ENCODE assay signal across 16 mouse cellular contexts in the genomic region with DNA sequence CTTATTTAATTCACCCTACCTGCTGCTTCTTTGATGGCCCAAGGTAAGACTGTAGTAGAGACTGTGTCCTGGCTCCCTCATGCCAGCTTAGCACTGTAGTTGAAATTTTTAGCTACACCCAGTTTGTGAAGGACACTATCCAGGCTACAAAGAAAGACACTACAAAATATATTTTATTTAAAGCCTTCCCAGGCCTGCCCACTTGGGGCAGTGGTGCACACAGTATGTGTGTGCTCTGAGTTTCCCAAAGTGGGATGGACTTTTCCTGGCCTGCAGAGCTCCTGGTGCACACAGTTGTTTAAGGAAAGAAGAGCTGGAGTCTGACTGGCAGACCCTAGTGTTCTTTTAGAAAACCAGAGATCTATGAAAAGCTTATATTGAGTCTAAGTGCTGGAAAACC. TPM values are rescaled to one million over a fixed set of nuclear protein-coding genes. Genes with fewer than 3 reads are reported as not detected.
DNase-seq lines count a peak whose midpoint lies in the region; ATAC-seq and TF ChIP-seq lines count a peak whose summit lies in the region.
"Had no signal": no experiment of that assay in that cellular context is flagged by ENCODE, and none has a peak within 500 bp of the region (broad histone marks: within the 10 kb centered on the region; RNA-seq: fewer than 3 reads in every experiment).

No protein-coding gene starts in this region.

- H3K4me3 ChIP-seq in embryonic facial prominence, embryonic 11.5 days (ENCODE audit: low read depth, low read length) = no peak overlapping the region
- no peak overlapping the region for H3K4me3 ChIP-seq in embryonic facial prominence, embryonic 10.5 days
- no peak overlapping the region for H3K4me3 ChIP-seq in layer of hippocampus, adult 2 months
- H3K4me3 ChIP-seq: embryonic facial prominence, embryonic 15.5 days had no signal

- no peaks in the 10 kb centered on the region for H3K9me3 ChIP-seq in embryonic facial prominence, embryonic 11.5 days (replicated peaks; ENCODE audit: control insufficient read depth, low read length)
- H3K9me3 ChIP-seq in embryonic facial prominence, embryonic 10.5 days = no peaks in the 10 kb centered on the region
- H3K9me3 ChIP-seq: embryonic facial prominence, embryonic 15.5 days had no signal

- no peak overlapping the region for H3K9ac ChIP-seq in embryonic facial prominence, embryonic 11.5 days (replicated peaks; ENCODE audit: low read length)
- H3K9ac ChIP-seq: embryonic facial prominence, embryonic 15.5 days had no signal

- H3K4me1 ChIP-seq in embryonic facial prominence, embryonic 11.5 days (ENCODE audit: control insufficient read depth, insufficient read depth, low read length) = no peaks in the 10 kb centered on the region
- no peaks in the 10 kb centered on the region for H3K4me1 ChIP-seq in embryonic facial prominence, embryonic 10.5 days
- H3K4me1 ChIP-seq: embryonic facial prominence, embryonic 15.5 days had no signal

- H3K36me3 ChIP-seq in embryonic facial prominence, embryonic 11.5 days (replicated peaks; ENCODE audit: control insufficient read depth, insufficient read depth, low read depth, low read length) = no peaks in the 10 kb centered on the region
- no peaks in the 10 kb centered on the region for H3K36me3 ChIP-seq in embryonic facial prominence, embryonic 10.5 days (replicated peaks)
- H3K36me3 ChIP-seq: embryonic facial prominence, embryonic 15.5 days had no signal

- H3K27me3 ChIP-seq in embryonic facial prominence, embryonic 11.5 days (ENCODE audit: control insufficient read depth, insufficient read depth, low read length) = no peaks in the 10 kb centered on the region
- H3K27me3 ChIP-seq in embryonic facial prominence, embryonic 10.5 days (replicated peaks; ENCODE audit: low read depth, poor library complexity, severe bottlenecking) = no peaks in the 10 kb centered on the region
- H3K27me3 ChIP-seq: embryonic facial prominence, embryonic 15.5 days had no signal

- peak; percentile 21 for DNase-seq in embryonic facial prominence, embryonic 11.5 days (ENCODE audit: low spot score)
- no peak for DNase-seq in embryonic facial prominence, embryonic 10.5 days (ENCODE audit: low spot score)
- DNase-seq in layer of hippocampus, adult 2 months (ENCODE audit: low spot score in 2 of 2) = no peak
- DNase-seq in layer of hippocampus, adult 11-12 months (ENCODE audit: low spot score) = no peak
- peak; percentile 50 for DNase-seq in ES-CJ7 (ENCODE audit: low read depth, low spot score)
- DNase-seq in brain, embryonic 14.5 days (ENCODE audit: low read depth) = no peak
- no peak for DNase-seq in urinary bladder, adult 18-20 months (ENCODE audit: low spot score in 2 of 2)
- no peak for DNase-seq in adrenal gland, adult (ENCODE audit: inconsistent age in 2 of 2, low spot score in 1 of 2)
- DNase-seq: kidney, adult 11 months; thymus, postnatal 25 days had no signal

- no peak overlapping the region for H3K27ac ChIP-seq in embryonic facial prominence, embryonic 11.5 days (replicated peaks; ENCODE audit: low read depth, low read length)
- no peak overlapping the region for H3K27ac ChIP-seq in embryonic facial prominence, embryonic 10.5 days (replicated peaks)
- no peak overlapping the region for H3K27ac ChIP-seq in layer of hippocampus, adult 2 months
- H3K27ac ChIP-seq: embryonic facial prominence, embryonic 15.5 days had no signal

- peak; percentile 71 for TF ChIP-seq CTCF in layer of hippocampus, adult 2 months (conservative IDR thresholded peaks at IDR 0.05)
- TF ChIP-seq CTCF in brain, embryonic 14.5 days (IDR thresholded peaks at IDR 0.05; ENCODE audit: borderline replicate concordance, extremely low read depth, insufficient read depth, insufficient read length) = peak; percentile 34; the same call in 1 of the 2 replicates

- no peak for TF ChIP-seq POLR2A in brain, embryonic 14.5 days (IDR thresholded peaks at IDR 0.05; ENCODE audit: borderline replicate concordance, extremely low read depth, insufficient read depth, insufficient read length, poor library complexity, severe bottlenecking)

- ATAC-seq in embryonic facial prominence, embryonic 11.5 days (replicated peaks; ENCODE audit: insufficient number of reproducible peaks, low FRiP score, low TSS enrichment, low read depth) = no peak; the same call in 1 of the 2 replicates

- no peak overlapping the region for H3K4me2 ChIP-seq in embryonic facial prominence, embryonic 11.5 days (ENCODE audit: low read depth, low read length)
- H3K4me2 ChIP-seq: embryonic facial prominence, embryonic 15.5 days had no signal

RNA-seq across cellular contexts. Expression of gene Tma16, which starts 29.3 kb away (rescaled TPM):
- polyA plus RNA-seq in embryonic facial prominence, embryonic 11.5 days (2014; fragmentation: Nextera tagmentation; extraction: Ambion mirVana) = 16.3 and 17.3 TPM in 2 replicates
- polyA plus RNA-seq in embryonic facial prominence, embryonic 10.5 days (2016; fragmentation: Nextera tagmentation; extraction: Ambion mirVana) = 20.5 and 23.0 TPM in 2 replicates
- total RNA-seq in layer of hippocampus, adult 2 months (2021) = 10 to 100 TPM; 10.9 to 11.4 TPM
- polyA plus RNA-seq in brain, embryonic 14.5 days (2012; rRNA removed) = 9.0 and 11.6 TPM in 2 replicates

RNA-seq across cellular contexts. Expression of gene Tktl2, which starts 54.5 kb away (rescaled TPM):
- polyA plus RNA-seq in embryonic facial prominence, embryonic 11.5 days (2014; fragmentation: Nextera tagmentation; extraction: Ambion mirVana) = not detected in 2 replicates
- polyA plus RNA-seq in embryonic facial prominence, embryonic 10.5 days (2016; fragmentation: Nextera tagmentation; extraction: Ambion mirVana) = not detected in 2 replicates
- under 1 TPM; 0.15 to 0.17 TPM for total RNA-seq in layer of hippocampus, adult 2 months (2021)
- 0.04 TPM in 1 of 2 replicates, not detected in the other for polyA plus RNA-seq in brain, embryonic 14.5 days (2012; rRNA removed)
- total RNA-seq: monocyte, adult 5-6 weeks had no signal
- polyA plus RNA-seq: C2C12; embryonic facial prominence, embryonic 15.5 days; heart, embryonic 16.5 days; lung, embryonic 16.5 days; spleen, adult 2 months had no signal

Comparison
In these comparisons a context has a peak if more than half of its experiments do, and no peak if none do; other contexts are left out.
1. DNase-seq: peak in embryonic facial prominence, embryonic 11.5 days (single experiment) and ES-CJ7 (single experiment); none in embryonic facial prominence, embryonic 10.5 days (single experiment), layer of hippocampus, adult 2 months (0 of 2), layer of hippocampus, adult 11-12 months (single experiment), brain, embryonic 14.5 days (single experiment), urinary bladder, adult 18-20 months (0 of 2) and adrenal gland, adult (0 of 2).